Mouse (Mus musculus): ENCODE measurements around the gene Dffa. TPM values are rescaled to one million over a fixed set of nuclear protein-coding genes. Genes with fewer than 3 reads are reported as not detected.
"Not testable (repeated sequence)": the region's sequence is repeated elsewhere in the genome, so short reads cannot be mapped to it uniquely, and the experiment has no call there.

The Dffa gene
- total RNA-seq, 1 experiment: 15.2 TPM

GRCm38 (mm10) chr4:149166215-149166946, 62.4 kb downstream of the Dffa start, which contains the start of gene Pgd:
TSS of gene Pgd (minus strand) at chr4:149166771.
- H3K9me3 ChIP-seq (ENCODE audit: control insufficient read depth, insufficient read depth, low read depth, low read length): no peaks in the 10 kb centered on the region
- TF ChIP-seq ZC3H11A (IDR thresholded peaks at IDR 0.05; ENCODE audit: borderline replicate concordance, low read depth, low read length) (no peak), CHD2 (IDR thresholded peaks at IDR 0.05; ENCODE audit: low read depth, low read length) (peak; percentile 90), MAFK (IDR thresholded peaks at IDR 0.05; ENCODE audit: insufficient read depth, low read depth, low read length) (no peak), HCFC1 (IDR thresholded peaks at IDR 0.05; ENCODE audit: borderline replicate concordance, insufficient read depth, low read length) (no peak; the same call in 1 of the 2 replicates), ZNF384 (IDR thresholded peaks at IDR 0.05; ENCODE audit: low read depth, low read length) (peak; percentile 12; the same call in 1 of the 2 replicates)
- peaks cover 12% of the 10 kb centered on the region; the same call in 1 of the 2 replicates for H3K36me3 ChIP-seq (ENCODE audit: control insufficient read depth, insufficient read depth, low read length, poor library complexity, severe bottlenecking)
- peak within 1 kb of the TSS; percentile 85 to 94 for H3K4me3 ChIP-seq (ENCODE audit: insufficient read depth in 1 of 2, low read depth in 1 of 2, low read length in 2 of 2, poor library complexity in 1 of 2, severe bottlenecking in 1 of 2)
- DNase-seq (ENCODE audit: low read depth, low spot score): peak; percentile 96
- in situ Hi-C loops (cut with MboI; ENCODE audit: low sequenced_read_pairs in 2 of 2, unreplicated experiment in 2 of 2): no loop called here
- peak within 1 kb of the TSS; percentile 89 for H3K9ac ChIP-seq (ENCODE audit: insufficient read depth, low read depth, low read length, poor library complexity, severe bottlenecking)
- peak within 1 kb of the TSS; percentile 30 for H3K27ac ChIP-seq (ENCODE audit: insufficient read depth, low read depth, low read length, poor library complexity, severe bottlenecking)
- H3K4me1 ChIP-seq (ENCODE audit: control insufficient read depth in 2 of 2, insufficient read depth in 2 of 2, low read length in 2 of 2, poor library complexity in 1 of 2): peaks cover 8 to 14% of the 10 kb centered on the region in 2 experiments

- no peak for DNase-seq (ENCODE audit: low read depth, low spot score)
- in situ Hi-C loops (cut with MboI; ENCODE audit: low sequenced_read_pairs in 2 of 2, unreplicated experiment in 2 of 2): no loop called here
- Histone ChIP-seq H3K4me1 (ENCODE audit: control insufficient read depth in 2 of 2, insufficient read depth in 2 of 2, low read length in 2 of 2, poor library complexity in 1 of 2) (peaks cover 11 to 16% of the 10 kb centered on the region in 2 experiments), H3K4me3 (ENCODE audit: insufficient read depth in 1 of 2, low read depth in 1 of 2, low read length in 2 of 2, poor library complexity in 1 of 2, severe bottlenecking in 1 of 2) (peak overlapping the region; percentile 72 to 85), H3K9ac (ENCODE audit: insufficient read depth, low read depth, low read length, poor library complexity, severe bottlenecking) (peak overlapping the region; percentile 78), H3K27ac (ENCODE audit: insufficient read depth, low read depth, low read length, poor library complexity, severe bottlenecking) (peak overlapping the region; percentile 30), H3K9me3 (ENCODE audit: control insufficient read depth, insufficient read depth, low read depth, low read length) (no peaks in the 10 kb centered on the region), H3K36me3 (ENCODE audit: control insufficient read depth, insufficient read depth, low read length, poor library complexity, severe bottlenecking) (peaks cover 7% of the 10 kb centered on the region; the same call in 1 of the 2 replicates)
- TF ChIP-seq CHD2 (IDR thresholded peaks at IDR 0.05; ENCODE audit: low read depth, low read length) (no peak), ZNF384 (IDR thresholded peaks at IDR 0.05; ENCODE audit: low read depth, low read length) (peak; percentile 86), ZC3H11A (IDR thresholded peaks at IDR 0.05; ENCODE audit: borderline replicate concordance, low read depth, low read length) (no peak), HCFC1 (IDR thresholded peaks at IDR 0.05; ENCODE audit: borderline replicate concordance, insufficient read depth, low read length) (no peak)
These were observed 63.1 kb downstream of the Dffa start for GRCm38 (mm10) chr4:149166957-149167611.

GRCm38 (mm10) chr4:149168016-149168415, 64.1 kb downstream of the Dffa start:
- peaks cover 7% of the 10 kb centered on the region; the same call in 1 of the 2 replicates for H3K36me3 ChIP-seq (ENCODE audit: control insufficient read depth, insufficient read depth, low read length, poor library complexity, severe bottlenecking)
- in situ Hi-C loops (cut with MboI; ENCODE audit: low sequenced_read_pairs in 2 of 2, unreplicated experiment in 2 of 2): no loop called here
- H3K9me3 ChIP-seq (ENCODE audit: control insufficient read depth, insufficient read depth, low read depth, low read length): no peaks in the 10 kb centered on the region
- H3K4me1 ChIP-seq (ENCODE audit: control insufficient read depth in 2 of 2, insufficient read depth in 2 of 2, low read length in 2 of 2, poor library complexity in 1 of 2): peaks cover 13 to 18% of the 10 kb centered on the region in 2 experiments
- peak overlapping the region; percentile 72 to 85; a peak in 3 of 4 replicates for H3K4me3 ChIP-seq (ENCODE audit: insufficient read depth in 1 of 2, low read depth in 1 of 2, low read length in 2 of 2, poor library complexity in 1 of 2, severe bottlenecking in 1 of 2)
- H3K27ac ChIP-seq (ENCODE audit: insufficient read depth, low read depth, low read length, poor library complexity, severe bottlenecking): no peak overlapping the region
- TF ChIP-seq ZC3H11A (IDR thresholded peaks at IDR 0.05; ENCODE audit: borderline replicate concordance, low read depth, low read length): no peak
- TF ChIP-seq MAFK (IDR thresholded peaks at IDR 0.05; ENCODE audit: insufficient read depth, low read depth, low read length): no peak
- TF ChIP-seq CHD2 (IDR thresholded peaks at IDR 0.05; ENCODE audit: low read depth, low read length): no peak
- no peak for TF ChIP-seq HCFC1 (IDR thresholded peaks at IDR 0.05; ENCODE audit: borderline replicate concordance, insufficient read depth, low read length)
- no peak for TF ChIP-seq ZNF384 (IDR thresholded peaks at IDR 0.05; ENCODE audit: low read depth, low read length)
- DNase-seq (ENCODE audit: low read depth, low spot score): no peak
- H3K9ac ChIP-seq (ENCODE audit: insufficient read depth, low read depth, low read length, poor library complexity, severe bottlenecking): no peak overlapping the region

- H3K36me3 ChIP-seq (ENCODE audit: control insufficient read depth, insufficient read depth, low read length, poor library complexity, severe bottlenecking); H3K9me3 ChIP-seq (ENCODE audit: control insufficient read depth, insufficient read depth, low read depth, low read length); DNase-seq (ENCODE audit: low read depth, low spot score); H3K4me3 ChIP-seq (ENCODE audit: insufficient read depth in 1 of 2, low read depth in 1 of 2, low read length in 2 of 2, poor library complexity in 1 of 2, severe bottlenecking in 1 of 2); in situ Hi-C loops (cut with MboI; ENCODE audit: low sequenced_read_pairs in 2 of 2, unreplicated experiment in 2 of 2); H3K9ac ChIP-seq (ENCODE audit: insufficient read depth, low read depth, low read length, poor library complexity, severe bottlenecking): not testable (repeated sequence)
- H3K27ac ChIP-seq (ENCODE audit: insufficient read depth, low read depth, low read length, poor library complexity, severe bottlenecking): peak overlapping the region; percentile 71
- peaks cover 11 to 20% of the 10 kb centered on the region in 2 experiments for H3K4me1 ChIP-seq (ENCODE audit: control insufficient read depth in 2 of 2, insufficient read depth in 2 of 2, low read length in 2 of 2, poor library complexity in 1 of 2)
These were observed 66.0 kb downstream of the Dffa start for GRCm38 (mm10) chr4:149169926-149170325.

Other genes with a start within 250 kb of the Dffa start
- 80.3 and 126 TPM in 2 replicates for gene Pex14, start 4.3 kb upstream of the Dffa start, total RNA-seq (2012; rRNA removed)
- 1.7 and 1.9 TPM in 2 replicates for gene Cort, start 22.6 kb downstream of the Dffa start, total RNA-seq (2012; rRNA removed)
- gene Cenps, start 33.5 kb downstream of the Dffa start, total RNA-seq (2012; rRNA removed): 15.2 and 15.9 TPM in 2 replicates
- 62.7 and 63.7 TPM in 2 replicates for gene Pgd, start 62.6 kb downstream of the Dffa start, total RNA-seq (2012; rRNA removed)
- gene Kif1b, start 203.5 kb downstream of the Dffa start, total RNA-seq (2012; rRNA removed): 27.1 and 28.7 TPM in 2 replicates

Data from ES-E14 (cell line).